Mouse (Mus musculus): ENCODE data around the gene Crtc1. TPM values are rescaled to one million over a fixed set of nuclear protein-coding genes. Genes with fewer than 3 reads are reported as not detected.

Crtc1 gene
- total RNA-seq, 4 experiments from 2014 or later = 154 to 203 (median 177) TPM

DNA sequence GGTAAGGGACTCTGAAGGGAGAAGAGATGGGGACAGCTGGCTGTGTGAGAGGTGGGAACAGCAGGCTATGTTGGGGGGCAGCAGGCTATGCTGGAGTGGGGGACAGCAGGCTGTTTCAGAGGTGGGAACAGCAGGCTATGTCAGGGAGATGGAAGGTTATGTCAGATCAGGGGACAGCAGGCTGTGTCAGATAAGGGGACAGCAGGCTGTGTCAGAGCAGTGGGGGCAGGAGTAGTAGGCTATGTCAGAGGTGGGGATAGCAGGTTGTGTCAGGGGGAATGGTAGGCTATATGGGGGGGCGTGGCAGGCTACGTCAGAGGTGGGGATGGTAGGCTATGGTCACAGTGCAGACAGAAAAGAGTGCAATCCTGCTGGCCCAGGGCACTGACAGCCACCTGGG, 16.7 kb downstream of the Crtc1 start:
- DNase-seq (ENCODE audit: low spot score in 2 of 2) = no peak

DNA sequence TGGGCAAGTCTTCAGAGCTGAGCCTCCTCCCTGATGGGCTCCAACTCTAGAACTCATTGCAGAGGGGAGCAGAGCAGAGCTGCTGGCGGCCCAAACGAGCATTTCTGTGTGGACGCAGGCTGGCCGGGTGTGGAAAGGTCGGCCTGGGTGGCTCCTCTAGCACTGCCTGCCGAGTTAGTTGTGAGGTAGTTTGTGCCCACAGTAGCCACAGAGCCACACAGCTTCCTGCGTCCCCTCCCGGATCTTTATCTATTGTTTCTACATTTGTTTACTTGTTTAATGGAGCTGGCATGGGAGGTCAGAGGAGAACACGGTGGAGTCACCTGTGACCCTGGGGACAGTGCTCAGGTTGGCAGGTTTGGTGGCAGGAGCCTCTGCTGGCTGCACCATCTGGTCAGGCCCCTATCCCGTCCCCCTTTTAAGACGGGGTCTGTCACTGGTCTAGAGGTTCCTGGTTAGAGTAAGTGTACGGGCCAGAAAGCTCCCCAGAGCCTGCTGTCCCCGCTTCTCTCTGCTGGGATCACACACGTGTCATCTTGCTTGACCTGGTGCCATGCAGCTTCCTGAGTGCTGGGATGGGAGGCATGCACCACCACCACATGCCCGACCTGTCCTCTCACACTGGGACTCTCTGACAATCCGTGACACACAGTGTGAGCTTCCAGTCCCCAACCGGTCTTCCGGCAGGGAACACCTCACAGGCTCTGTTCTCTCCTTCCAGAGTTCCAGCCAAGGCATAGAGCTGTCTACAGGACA, 17.9 kb downstream of the Crtc1 start:
- DNase-seq (ENCODE audit: low spot score in 2 of 2) = no peak

DNA sequence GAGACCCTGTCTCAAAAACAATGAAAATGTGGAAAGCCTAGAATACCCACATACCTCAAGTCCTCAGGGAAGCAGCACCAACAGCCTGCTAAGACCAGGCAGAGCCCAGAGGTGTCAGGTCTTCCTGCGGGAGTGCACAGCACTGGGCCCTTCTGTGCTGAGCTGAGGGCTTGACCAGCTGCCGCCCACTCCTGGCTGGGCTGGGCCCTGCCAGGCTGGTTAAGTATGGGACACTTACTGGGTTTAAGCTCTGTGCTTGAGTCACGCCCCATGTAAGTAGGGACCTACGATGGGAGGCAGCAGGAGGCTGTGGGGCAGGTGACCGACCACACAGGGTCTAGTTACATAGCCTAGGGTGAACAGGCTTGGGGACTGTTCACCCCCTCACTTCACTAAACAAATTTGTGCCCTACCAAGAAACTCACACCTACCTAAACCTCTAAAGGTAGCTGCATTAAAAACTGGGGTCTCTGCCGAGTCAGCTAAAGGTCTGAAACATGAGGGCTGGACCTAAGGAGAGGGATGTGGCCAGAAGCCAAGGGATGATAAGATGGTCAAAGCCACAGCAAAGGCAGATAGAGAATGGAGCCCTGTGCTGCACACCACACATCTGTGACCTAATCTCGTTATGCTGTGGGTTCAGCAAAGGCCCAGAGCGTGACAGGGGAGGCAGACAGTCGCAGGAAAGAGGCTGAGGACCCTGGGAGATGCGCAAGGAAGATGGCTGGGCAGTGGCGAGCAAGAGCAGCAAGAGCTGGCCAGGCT, 19.3 kb downstream of the Crtc1 start:
- no peak for DNase-seq (ENCODE audit: low spot score in 2 of 2)

DNA sequence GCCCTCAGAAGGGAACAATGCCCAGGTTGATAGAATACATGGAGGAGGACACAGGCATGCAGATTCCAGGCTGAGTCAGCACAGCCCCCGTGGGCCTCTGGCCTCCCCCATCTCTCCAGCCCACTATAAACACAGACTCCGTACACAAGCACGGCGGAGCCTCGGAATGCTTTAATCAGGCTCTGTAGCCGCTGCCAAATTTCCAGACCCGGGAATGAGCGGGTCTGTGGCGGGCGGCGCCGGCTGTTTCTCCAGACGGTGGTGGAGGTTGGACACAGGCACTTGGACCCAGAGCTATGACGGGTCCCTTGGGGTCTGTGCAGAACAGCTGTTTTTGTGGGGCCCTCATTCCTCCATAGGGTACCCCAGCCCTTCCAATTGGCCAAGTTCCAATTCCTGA, 20.4 kb downstream of the Crtc1 start:
- peak; percentile 70 to 76 for DNase-seq (ENCODE audit: low spot score in 2 of 2)

DNA sequence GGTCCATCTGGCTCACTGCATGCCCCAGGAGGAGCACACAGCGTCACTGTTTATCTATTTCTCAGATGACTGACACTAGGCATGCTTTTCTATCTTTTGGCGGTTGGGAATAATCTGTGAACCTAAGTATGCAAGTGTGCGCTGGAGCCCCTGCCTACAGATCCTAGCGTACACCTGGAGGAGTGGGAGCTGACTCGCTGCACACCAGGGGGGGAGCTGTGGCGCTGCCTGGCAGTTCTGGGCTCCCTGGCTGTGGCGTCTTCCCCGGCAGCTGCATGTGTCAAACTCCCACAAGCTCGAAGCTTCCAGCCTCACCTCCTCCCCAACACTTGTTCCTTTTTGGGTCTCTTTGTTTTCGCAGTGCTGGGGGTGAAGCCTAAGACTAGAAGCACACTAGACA, 21.5 kb downstream of the Crtc1 start:
- peak; percentile 70 for DNase-seq (ENCODE audit: low spot score in 2 of 2)

DNA sequence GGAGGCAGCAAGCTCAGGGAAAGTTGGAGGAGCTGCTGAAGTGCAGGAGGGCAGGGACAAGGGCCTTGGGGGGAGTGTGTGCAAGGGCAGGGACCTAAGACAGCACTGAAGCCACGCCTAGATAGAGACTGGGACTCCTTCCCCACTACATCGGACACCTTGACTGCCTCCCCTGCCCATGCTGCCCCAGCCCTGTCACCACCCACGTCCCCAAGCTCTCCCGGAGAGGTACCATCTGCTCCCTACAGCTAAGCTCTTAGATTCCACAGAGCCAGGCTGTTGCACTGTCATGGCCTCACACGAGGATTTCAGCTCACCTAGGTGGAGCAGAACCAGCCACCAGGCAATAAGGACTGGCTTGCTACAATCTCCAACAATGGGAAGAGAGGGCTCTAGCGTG, 22.4 kb downstream of the Crtc1 start:
- DNase-seq (ENCODE audit: low spot score in 2 of 2) = peak; percentile 67 to 70

DNA sequence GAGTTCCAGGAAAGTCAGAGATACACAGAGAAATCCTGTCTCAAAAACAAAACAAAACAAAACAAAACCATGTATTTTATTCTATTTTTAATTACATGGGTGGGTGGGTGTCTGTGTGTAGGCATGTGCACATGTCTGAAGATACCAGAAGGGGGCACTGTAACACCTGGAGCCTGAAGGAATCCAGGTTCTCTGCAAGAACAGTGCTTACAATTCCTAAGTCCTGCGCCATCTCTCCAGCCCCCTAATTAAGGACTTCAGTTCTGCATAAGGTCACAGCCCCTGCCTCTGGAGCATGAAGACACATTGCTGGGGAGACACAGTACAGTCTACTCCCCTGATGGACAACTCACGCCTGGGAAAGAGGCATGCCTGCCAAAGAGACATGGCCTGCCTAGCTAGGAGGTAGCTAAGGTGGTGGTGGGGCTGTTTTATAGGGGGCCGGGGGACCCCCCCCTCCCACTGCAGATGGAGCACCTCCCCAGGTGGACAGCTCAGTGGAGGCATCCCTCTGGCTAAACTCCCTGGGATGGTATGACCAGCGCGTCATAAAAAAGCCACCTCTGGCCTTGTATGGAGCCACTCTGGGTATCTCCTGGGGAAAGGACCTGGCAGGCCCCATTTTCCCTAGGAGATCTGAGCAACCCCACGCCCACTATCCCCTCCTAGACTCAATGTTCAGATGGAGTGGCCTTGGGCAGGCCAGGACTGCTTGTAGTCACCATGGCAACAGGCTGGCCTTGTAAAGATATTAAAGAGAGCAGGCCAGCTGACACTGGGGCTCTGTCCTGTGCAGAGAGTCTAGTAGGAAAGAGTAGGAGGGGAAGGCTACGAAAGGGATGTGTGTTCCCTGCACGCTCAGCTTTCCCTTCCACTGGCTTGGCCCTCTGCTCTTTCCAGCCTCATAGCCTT, 23.6 kb downstream of the Crtc1 start:
- no peak for DNase-seq (ENCODE audit: low spot score in 2 of 2)

DNA sequence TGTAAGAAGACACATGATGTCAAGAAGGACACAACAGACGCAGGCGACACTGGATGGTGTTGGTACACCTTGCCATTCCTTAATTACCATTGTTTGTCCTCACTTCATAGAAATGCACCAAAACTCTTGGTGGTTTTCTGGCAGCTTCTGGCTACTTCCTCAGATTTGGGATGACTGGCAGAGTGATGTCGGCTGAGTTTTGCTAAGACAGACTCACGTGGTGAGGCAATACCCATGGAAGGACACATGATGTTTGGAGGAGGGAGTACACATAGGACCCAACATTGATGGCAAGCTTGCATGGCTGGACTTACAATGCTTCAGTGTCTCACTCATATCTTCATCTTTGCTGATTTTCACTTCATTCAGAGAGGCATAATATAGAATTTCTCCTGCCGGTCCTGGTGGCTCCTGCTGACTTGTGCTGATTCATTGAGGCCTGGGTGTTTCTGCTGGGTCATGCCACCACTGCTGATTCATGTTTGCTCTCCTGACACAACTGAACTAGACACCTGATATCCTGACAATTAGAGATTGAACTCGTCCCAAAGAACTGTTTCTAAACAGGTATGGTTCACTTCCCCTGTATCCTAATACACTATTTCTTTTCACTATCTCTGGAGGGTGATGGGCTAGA, 25.0 kb downstream of the Crtc1 start:
- no peak for DNase-seq (ENCODE audit: low spot score in 2 of 2)

DNA sequence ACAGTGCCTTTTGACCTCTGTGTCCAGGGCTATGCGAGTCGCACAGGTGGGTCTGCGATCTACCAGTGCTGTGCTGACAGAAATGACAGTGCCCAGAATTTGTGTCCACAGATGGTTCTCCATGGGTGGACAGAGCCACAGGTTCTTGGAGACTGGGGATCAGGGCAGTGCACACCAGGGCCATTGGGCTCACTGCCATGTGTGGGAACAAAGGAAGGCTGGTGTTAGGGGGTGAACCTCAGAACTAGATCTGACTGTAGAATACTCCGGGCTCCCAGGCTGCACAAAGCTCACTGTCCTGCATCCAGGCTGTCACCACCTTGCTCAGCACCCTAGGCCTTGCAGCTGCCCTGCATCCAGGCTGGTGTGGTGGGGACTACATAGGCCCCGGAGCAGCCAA, 29.1 kb downstream of the Crtc1 start:
- no peak for DNase-seq (ENCODE audit: low spot score in 2 of 2)

DNA sequence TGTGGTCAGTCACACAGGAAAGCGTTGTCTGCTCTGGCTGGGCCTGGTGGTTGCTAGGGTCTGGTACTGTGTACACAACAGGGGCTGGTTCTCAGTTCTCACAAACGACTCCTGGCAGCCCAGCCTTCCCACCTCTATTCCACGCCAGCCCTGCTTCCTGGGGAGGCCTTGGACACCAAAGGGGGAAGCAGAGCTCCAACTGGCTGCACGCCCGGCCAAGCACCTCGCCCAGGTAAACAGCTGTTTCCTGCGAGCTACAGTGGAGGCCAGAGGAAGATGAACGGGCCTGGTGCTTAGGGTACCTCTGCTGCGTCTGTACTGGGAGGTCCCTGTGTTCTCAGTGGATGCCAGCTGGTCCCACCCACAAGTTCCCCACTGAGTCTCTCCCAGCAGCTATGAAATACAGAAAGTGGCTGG, 29.9 kb downstream of the Crtc1 start:
- peak; percentile 60 to 64 for DNase-seq (ENCODE audit: low spot score in 2 of 2)

DNA sequence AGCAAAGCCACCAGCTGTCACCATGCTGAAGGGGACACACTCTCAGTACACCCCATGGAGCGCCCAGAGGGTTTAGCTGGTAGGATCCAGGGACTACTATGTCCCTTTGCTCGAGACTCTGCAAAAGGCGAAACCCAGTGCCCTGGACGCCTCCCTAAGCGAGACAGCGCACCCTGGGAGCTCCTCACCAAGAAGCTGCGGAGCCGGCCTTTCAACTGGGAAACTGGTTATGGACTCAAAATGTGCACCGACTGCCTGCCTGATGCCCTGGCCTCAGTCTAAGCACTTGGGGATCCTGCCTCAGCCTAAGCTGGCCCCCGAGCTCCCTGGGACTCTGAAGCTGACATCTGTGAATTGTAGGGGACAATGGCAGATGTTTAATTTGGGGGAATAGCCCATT, 30.4 kb downstream of the Crtc1 start:
- DNase-seq (ENCODE audit: low spot score in 2 of 2) = no peak

DNA sequence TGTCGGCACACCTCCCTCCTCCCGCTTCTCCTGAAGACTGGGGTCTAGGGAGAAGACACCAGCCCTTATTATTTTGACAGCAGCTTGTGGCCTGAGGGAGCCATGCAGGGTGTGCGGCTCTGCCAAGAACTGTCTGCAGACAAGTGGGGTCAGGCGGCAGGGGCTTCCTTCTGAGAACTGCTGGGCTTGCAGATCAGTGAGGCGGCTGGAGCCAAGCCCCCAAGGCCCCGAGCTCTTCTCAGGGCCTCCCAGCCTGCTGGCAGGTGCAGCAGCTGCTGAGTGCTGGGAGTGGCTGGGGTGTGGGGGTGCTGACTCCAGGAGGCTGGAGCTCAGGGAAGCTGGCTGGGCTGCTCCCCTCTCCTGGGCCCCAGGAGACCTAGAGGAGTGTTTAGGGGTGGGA, 31.1 kb downstream of the Crtc1 start:
- no peak for DNase-seq (ENCODE audit: low spot score in 2 of 2)

DNA sequence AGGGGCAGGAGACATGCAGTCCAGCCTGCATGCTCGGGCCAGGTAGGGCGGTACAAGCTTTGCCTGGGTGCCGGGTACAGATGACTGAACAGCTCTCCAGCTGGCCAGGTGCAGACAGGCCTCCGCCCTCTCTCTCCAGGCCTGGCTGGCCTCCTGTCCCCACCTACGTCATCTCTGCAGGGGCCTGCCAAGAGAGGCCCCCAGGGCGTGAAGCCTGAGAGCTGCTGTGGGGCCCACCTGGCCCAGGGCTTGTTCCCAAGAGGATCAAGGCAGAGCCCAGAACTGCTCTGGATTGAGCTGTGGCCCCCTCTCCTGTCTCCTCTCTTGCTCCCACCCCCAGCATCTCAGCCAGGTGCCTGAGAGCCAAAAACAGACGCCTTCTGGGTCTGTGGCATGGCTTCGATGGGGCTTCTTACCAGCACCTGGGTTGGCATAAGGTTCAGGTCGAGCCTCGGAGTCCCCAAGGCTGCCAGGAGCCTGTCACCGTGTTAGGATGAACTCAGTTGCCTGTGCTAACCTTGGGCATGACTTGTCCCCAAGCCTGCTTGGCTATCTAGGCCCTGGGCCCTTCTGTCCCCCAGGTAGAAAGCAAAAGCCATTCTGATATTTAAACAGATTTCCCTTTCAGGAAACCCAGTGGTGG, 32.8 kb downstream of the Crtc1 start:
- DNase-seq (ENCODE audit: low spot score in 2 of 2) = no peak

DNA sequence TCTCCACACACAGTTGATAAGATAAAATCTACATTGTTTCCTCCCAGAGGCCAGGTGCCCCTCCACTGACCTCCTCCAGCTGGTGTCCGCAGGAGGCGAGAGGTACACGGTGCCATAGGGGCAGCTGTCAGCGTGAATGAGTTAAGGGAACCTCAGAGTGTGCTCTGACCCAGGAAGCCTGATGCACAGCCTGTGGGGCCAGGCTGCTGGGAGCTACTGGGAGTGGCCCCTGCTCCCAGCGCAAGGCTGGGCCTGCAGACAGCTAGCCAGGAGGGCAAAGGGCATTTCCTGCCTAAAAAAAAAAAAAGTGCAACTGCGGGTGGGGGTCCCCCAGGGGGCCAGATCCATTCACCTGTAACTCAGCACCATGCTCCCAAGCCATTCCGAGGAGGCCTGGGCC, 34.2 kb downstream of the Crtc1 start:
- no peak for DNase-seq (ENCODE audit: low spot score in 2 of 2)

DNA sequence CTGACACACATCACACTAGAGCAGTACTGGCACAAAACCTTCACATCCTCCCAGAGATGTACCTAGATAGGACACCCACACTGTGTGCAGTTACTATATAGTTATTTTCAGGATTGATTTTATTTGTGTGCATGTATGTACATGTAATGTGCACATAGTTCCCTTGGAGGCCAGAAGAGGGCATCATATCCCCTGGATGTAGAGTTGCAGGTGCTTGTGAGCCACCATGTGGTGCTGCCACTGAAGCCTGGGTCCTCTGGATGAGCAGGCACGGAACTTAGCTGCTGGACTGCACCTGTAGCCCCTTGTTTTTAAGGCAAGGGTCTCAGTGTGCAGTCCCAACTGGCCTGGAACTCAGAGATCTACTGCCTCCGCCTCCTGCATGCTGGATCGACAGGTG, 35.2 kb downstream of the Crtc1 start:
- no peak for DNase-seq (ENCODE audit: low spot score in 2 of 2)

DNA sequence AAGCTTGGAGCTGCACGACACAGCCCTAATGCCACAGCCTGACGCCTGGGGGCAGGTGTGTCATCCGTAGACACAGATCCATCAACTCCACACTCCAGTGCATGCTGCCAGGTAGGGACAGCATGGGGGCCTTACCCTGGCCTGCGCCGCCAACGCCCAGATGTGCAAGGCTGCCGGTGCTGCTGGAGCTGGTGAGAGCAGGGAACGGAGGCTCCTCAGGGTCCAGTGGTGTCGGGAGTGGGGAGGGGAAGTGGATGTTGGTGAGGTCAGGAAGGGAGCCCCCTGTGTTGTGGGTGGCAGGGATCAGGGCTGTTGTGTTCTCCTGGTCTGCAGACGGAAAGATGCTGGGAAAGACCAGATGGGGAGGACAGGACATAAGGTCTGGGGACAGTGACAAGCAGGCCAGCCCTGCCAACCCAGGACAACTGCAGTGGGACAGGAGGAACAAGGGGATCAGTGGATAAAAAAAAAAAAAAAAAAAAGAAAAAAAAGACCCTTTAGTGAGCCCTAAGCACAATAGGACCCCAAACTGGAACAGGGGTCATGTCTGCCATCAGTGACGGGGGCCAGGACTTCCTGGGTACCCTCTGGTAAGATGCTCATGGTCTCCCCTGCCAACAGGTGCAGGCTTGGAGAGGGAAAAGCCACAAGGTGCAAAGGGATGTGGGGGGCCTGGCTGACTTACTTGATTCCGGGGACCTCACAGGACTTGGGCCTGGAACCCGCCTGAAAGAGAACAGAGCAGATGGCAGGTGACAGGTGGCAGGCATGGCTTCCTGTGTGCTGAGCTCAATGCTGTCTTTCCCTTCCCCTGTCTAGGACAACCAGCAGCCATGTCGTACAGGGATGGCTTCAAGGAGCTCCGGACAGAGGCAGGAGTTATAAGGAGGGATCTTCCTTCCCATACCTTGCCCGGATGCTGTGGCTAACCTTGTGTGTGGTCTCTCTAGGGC, 41.5 kb downstream of the Crtc1 start:
- DNase-seq (ENCODE audit: low spot score in 2 of 2) = no peak

DNA sequence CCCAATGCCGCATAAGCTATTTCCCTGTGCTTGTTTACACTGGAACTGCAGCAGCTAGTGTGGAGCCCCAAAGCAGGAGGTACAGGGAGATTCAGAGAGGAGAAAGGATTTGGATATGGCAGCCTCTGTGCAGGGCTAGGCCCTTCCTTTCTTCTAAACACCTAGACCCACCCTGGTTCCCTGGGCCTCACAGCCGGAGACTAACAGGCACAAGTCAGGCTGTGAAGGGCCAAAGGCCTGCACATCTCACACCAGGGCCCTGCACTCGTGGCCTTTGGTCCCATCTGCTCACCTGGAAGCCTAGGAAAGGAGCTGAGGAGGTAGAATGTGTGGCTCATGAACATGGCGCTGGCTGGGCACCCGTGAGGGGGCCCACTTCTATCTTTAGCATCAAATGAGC, 43.2 kb downstream of the Crtc1 start:
- no peak for DNase-seq (ENCODE audit: low spot score in 2 of 2)

DNA sequence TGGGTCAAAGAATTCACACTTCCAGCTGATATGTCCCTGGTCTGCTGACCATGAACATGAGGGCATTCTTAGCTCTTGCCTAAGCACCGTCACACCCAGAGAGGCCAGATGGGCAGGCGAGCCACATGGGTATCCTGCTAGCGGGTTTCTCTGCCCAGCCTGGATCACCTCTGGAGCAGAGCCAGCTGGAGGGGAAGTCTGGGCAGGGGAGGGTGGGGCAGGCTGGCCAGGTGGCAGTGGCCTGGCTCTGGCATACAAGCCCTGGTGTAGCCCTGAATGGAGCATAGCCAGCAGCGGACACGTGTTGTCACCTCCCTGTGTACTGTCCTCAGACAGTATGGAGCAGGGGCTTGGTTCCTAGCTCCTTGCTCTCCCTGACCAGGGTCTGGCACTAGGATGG, 43.7 kb downstream of the Crtc1 start:
- no peak for DNase-seq (ENCODE audit: low spot score in 2 of 2)

DNA sequence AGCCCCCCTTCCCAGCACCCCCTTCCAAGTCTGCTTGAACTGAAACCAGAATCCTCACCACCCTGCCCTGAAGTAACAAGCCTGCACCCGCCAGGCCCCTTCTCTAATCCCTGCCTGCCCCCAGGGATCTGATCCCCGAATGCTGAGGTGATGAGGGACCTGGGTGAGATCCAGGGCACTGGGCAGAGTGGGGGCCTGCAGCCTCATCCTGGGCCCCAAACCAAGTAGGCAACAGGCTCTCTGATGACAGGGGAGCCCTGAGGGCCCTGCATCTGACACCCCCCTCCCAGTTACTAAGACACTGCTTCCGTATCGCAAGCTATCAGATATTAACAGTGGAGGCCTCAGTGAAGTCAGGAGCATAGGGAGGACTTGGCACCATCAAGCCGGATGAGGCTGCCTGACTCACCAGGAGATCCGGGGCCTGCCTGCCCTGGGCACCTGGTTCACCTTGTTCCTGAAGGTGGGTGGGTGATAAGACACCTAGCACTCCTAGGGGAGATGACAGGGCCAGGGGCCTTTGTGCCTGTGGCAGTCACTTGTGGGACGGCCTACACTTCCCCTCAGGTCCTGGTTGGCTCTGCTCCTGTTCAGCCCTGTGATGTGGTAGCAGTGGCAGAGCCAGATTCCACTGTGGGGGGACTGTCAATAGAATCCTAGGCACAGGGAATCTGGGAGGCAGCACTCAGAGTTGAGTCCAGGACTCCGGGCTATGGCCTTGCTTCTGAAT, 44.9 kb downstream of the Crtc1 start:
- DNase-seq (ENCODE audit: low spot score in 2 of 2) = no peak

Data from layer of hippocampus, adult 8-10 months (tissue).